Mouse (Mus musculus) bone marrow macrophage, adult 2 months (primary cell): Measurements from ENCODE around the gene Ap5b1. TPM values are rescaled to one million over a fixed set of nuclear protein-coding genes. Genes with fewer than 3 reads are reported as not detected.

ENCODE experiments used
- H3K27ac ChIP-seq: 2 replicates; pipeline ENCODE4 v1.5.1; 2012; ENCODE audit warnings: low read depth, low read length; ENCODE audit not compliant: insufficient read depth
- H3K4me1 ChIP-seq: 2 replicates; pipeline ENCODE4 v1.6.1; 2012; ENCODE audit warnings: low read length; ENCODE audit not compliant: control insufficient read depth, insufficient read depth
- H3K4me3 ChIP-seq: 2 replicates; pipeline ENCODE4 v1.5.1; 2012; ENCODE audit warnings: mild to moderate bottlenecking, low read length, moderate library complexity; ENCODE audit not compliant: insufficient read depth
- CTCF ChIP-seq: IDR thresholded peaks from 2 replicates; pipeline ENCODE4 v1.5.1; 2012; ENCODE audit warnings: low read depth, mild to moderate bottlenecking, low read length, moderate library complexity
- POLR2A ChIP-seq: IDR thresholded peaks from 2 replicates; pipeline ENCODE4 v1.6.1; 2012; ENCODE audit warnings: mild to moderate bottlenecking, low read depth, low read length, borderline replicate concordance
- polyA plus RNA-seq: library from polyadenylated mRNA; stranded (reverse); fragments of >200 nt; gene quantifications from 2 replicates; pipeline ENCODE4 v1.2.4, GENCODE M21; 2012; ENCODE audit not compliant: missing spikeins, insufficient read depth, insufficient read length

Ap5b1 gene
- 13.5 and 14.4 TPM in 2 replicates for polyA plus RNA-seq

GRCm38 (mm10) chr19:5567534-5568469 lies at the start of gene Ap5b1:
Gene Ap5b1, plus strand, starts transcription at chr19:5568025.
- H3K4me3 ChIP-seq, result peak within 1 kb of the TSS; percentile 88
- peak within 1 kb of the TSS; percentile 94 for H3K27ac ChIP-seq
- peaks cover 25% of the 10 kb centered on the region for H3K4me1 ChIP-seq
- TF ChIP-seq POLR2A (no peak), CTCF (peak; percentile 87)

GRCm38 (mm10) chr19:5518721-5519120 lies 49.1 kb upstream of the Ap5b1 start:
- H3K4me1 ChIP-seq, result no peaks in the 10 kb centered on the region
- TF ChIP-seq CTCF, result no peak
- TF ChIP-seq POLR2A, result no peak
- no peak overlapping the region for H3K27ac ChIP-seq
- H3K4me3 ChIP-seq, result no peak overlapping the region

- H3K27ac ChIP-seq, result no peak overlapping the region
- H3K4me3 ChIP-seq, result no peak overlapping the region
- H3K4me1 ChIP-seq, result peaks cover 11% of the 10 kb centered on the region
- no peak for TF ChIP-seq CTCF
- TF ChIP-seq POLR2A, result no peak
These were observed 42.6 kb upstream of the Ap5b1 start for GRCm38 (mm10) chr19:5525204-5525603.

- TF ChIP-seq CTCF, result peak; percentile 75
- no peak for TF ChIP-seq POLR2A
- Histone ChIP-seq H3K27ac (no peak overlapping the region), H3K4me3 (peak overlapping the region; percentile 41), H3K4me1 (peaks cover 11% of the 10 kb centered on the region)
These were observed 38.3 kb upstream of the Ap5b1 start for GRCm38 (mm10) chr19:5529325-5530137.

- Histone ChIP-seq H3K27ac (no peak overlapping the region), H3K4me1 (peaks cover 11% of the 10 kb centered on the region), H3K4me3 (no peak overlapping the region)
- no peak for TF ChIP-seq CTCF
These were observed 37.7 kb upstream of the Ap5b1 start for GRCm38 (mm10) chr19:5530138-5530524.

GRCm38 (mm10) chr19:5532520-5532919 lies 35.3 kb upstream of the Ap5b1 start:
- Histone ChIP-seq H3K27ac (no peak overlapping the region), H3K4me3 (no peak overlapping the region), H3K4me1 (peaks cover 11% of the 10 kb centered on the region)
- TF ChIP-seq CTCF (no peak), POLR2A (no peak)

- no peak overlapping the region for H3K27ac ChIP-seq
- H3K4me1 ChIP-seq, result no peaks in the 10 kb centered on the region
- no peak overlapping the region for H3K4me3 ChIP-seq
- TF ChIP-seq POLR2A (no peak), CTCF (no peak)
These were observed 29.0 kb upstream of the Ap5b1 start for GRCm38 (mm10) chr19:5538786-5539185.

- no peak for TF ChIP-seq POLR2A
- TF ChIP-seq CTCF, result no peak
- H3K4me3 ChIP-seq, result no peak overlapping the region
- no peak overlapping the region for H3K27ac ChIP-seq
- peaks cover 6% of the 10 kb centered on the region for H3K4me1 ChIP-seq
These were observed 24.5 kb upstream of the Ap5b1 start for GRCm38 (mm10) chr19:5543362-5543761.

GRCm38 (mm10) chr19:5544031-5544430 lies 23.8 kb upstream of the Ap5b1 start:
- no peak for TF ChIP-seq POLR2A
- no peak for TF ChIP-seq CTCF
- no peak overlapping the region for H3K4me3 ChIP-seq
- H3K27ac ChIP-seq, result no peak overlapping the region
- H3K4me1 ChIP-seq, result peaks cover 6% of the 10 kb centered on the region

GRCm38 (mm10) chr19:5547471-5548056 lies 20.3 kb upstream of the Ap5b1 start:
- TF ChIP-seq CTCF (no peak), POLR2A (no peak)
- Histone ChIP-seq H3K4me1 (peaks cover 6% of the 10 kb centered on the region), H3K4me3 (no peak overlapping the region), H3K27ac (no peak overlapping the region)
